Mouse (Mus musculus) thymus, postnatal 25 days (tissue): ENCODE measurements around the gene Atp1a1.

Experiments used
- DNase-seq: peaks from one replicate; pipeline ENCODE4 v3.0.0; 2022

Atp1a1 gene

GRCm38 (mm10) chr3:101604550-101605223, at the start of gene Atp1a1:
Gene Atp1a1, minus strand, starts transcription at chr3:101604684.
- DNase-seq: peak; percentile 99

- DNase-seq: no peak
These were observed 49.0 kb upstream of the Atp1a1 start for GRCm38 (mm10) chr3:101653446-101653845.

GRCm38 (mm10) chr3:101652967-101653366, 48.5 kb upstream of the Atp1a1 start:
- no peak for DNase-seq

- DNase-seq: no peak
These were observed 45.8 kb upstream of the Atp1a1 start for GRCm38 (mm10) chr3:101650328-101650727.

- DNase-seq: no peak
These were observed 44.8 kb upstream of the Atp1a1 start for GRCm38 (mm10) chr3:101649271-101649670.

- peak; percentile 21 for DNase-seq
These were observed 43.8 kb upstream of the Atp1a1 start for GRCm38 (mm10) chr3:101648096-101648793.

- no peak for DNase-seq
These were observed 42.3 kb upstream of the Atp1a1 start for GRCm38 (mm10) chr3:101646806-101647205.

GRCm38 (mm10) chr3:101645569-101646106, 41.2 kb upstream of the Atp1a1 start:
- no peak for DNase-seq

DNA sequence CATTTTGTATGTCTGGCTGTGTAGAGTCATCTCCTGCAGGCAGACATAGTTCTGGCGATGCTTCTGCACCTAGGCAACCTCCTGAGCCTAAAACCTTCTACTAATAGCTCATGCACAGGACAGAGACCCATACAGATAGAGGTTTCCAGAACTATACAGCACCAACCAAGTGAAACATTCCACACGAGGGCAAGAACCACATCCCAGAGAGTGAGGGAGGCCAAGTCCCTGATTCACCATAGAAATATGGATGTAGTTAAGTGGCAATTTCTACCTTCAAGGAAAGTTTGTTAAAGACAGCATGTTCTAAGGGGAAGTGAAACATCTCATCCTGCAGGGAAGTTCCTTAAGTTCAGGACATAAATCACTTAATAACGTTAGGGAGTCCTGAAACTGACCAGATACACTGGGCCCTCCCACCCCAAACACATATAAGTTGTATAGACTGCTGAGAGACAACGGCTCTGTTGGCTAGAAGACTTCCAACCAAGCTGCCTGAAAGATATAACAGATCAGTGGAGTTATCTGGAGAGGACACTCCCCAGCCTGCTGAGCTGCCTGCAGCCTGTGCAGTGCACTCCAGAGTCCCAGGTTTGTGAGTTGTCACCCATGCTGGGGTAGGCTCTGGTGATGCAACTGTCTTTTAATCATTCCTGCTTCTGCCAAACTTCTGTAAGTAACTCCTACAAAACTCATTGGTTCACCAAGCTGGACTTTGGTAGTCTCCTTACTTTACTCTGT, 39.7 kb upstream of the Atp1a1 start:
- no peak for DNase-seq

DNA sequence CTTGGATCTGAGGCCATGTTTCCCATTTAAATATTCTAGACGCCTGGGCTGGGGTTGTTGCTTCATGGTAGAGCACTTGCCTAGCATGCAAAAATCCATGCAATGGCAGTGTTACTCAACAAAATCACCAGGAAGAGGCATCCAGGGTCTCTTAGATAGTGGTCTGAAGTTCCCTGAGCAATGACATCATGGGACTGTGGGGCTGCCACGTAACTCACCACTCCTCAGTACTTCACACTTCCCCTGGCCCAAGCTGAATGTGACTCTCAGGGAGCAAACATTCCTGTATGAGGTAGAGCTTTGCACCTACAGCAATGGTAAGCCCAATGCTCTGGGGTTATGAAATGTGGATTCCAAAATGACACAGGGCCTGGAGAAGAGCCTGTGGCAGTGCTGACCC, 38.8 kb upstream of the Atp1a1 start:
- no peak for DNase-seq

- DNase-seq: no peak
These were observed 33.7 kb upstream of the Atp1a1 start for GRCm38 (mm10) chr3:101638223-101638622.

GRCm38 (mm10) chr3:101636510-101636909, 32.0 kb upstream of the Atp1a1 start:
- DNase-seq: no peak

GRCm38 (mm10) chr3:101636086-101636485, 31.6 kb upstream of the Atp1a1 start:
- DNase-seq: no peak

- no peak for DNase-seq
These were observed 29.8 kb upstream of the Atp1a1 start for GRCm38 (mm10) chr3:101634141-101634900.

DNA sequence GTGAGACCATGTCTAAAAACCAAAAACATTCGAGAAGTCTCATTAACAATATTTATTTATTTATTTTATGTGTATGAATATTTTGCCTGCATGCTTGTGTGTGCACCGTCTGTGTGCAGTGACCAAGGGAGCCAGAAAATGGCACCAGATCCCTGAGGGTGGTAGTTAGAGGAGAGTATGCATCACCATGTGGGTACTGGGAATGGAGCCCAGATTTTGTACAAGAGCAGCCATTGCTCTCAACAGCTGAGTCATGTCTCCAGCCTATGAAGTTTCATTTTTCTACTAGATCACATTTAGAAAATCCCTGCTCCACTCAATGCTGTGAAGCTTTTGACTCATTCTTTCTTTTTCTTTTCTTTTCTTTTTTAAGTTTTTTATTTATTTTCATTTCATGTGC, 23.8 kb upstream of the Atp1a1 start:
- no peak for DNase-seq

DNA sequence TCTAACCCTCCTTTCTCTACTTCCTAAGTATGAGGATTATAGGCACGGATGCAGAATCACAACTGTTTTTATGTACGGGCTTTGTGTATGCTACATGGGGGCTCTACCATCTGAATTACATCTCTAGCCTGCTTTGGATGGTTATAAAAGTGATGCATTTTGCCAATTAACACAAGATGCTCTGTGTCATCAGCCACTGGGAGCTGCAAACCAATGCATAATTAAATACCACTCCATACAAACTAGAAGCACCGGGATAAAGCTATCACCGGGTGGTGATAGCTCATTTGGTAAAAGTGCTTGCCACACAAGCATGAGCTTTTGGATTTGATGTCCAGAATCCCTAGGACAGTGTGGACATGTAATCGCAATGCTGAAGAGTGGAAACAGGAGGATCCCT, 19.8 kb upstream of the Atp1a1 start:
- no peak for DNase-seq

DNA sequence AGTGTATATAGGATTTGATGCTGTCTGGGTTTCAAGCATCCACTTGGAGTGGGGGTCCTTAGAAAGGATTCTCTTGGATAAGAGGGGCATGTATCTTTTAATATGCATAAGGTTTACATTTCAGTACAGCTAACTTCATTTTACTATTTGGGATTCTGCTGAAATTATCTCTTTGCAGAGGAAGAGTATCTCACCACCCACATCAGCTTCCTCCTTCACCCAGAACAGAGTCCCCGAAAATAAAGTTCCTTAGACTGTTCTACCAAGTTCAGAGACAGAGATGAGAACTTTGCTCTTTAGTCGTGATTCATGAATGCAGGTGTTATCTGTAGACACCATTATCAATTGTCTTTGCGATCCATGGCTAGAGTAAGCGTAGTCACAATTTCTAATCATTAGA, 14.5 kb upstream of the Atp1a1 start:
- DNase-seq: no peak

GRCm38 (mm10) chr3:101618505-101618904, 14.0 kb upstream of the Atp1a1 start:
- DNase-seq: no peak

DNA sequence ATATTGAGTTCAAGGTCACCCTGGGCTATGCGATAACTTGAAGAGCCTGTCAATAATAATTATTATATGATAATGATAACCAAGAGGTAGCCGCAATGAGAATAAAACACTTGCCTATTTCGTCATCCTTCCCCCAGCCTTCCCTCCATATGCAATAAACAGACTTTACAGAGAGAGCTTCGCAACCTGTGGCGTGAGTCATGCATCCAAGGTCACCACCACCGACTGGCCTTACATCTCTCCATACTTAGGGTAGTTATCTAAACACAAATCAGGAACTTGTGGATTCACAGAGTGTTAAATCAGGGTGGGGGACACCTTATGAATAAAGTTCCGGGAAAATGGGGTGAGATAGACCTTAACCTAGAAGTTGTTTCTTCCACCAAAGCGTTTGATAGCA, 13.0 kb upstream of the Atp1a1 start:
- DNase-seq: no peak

DNA sequence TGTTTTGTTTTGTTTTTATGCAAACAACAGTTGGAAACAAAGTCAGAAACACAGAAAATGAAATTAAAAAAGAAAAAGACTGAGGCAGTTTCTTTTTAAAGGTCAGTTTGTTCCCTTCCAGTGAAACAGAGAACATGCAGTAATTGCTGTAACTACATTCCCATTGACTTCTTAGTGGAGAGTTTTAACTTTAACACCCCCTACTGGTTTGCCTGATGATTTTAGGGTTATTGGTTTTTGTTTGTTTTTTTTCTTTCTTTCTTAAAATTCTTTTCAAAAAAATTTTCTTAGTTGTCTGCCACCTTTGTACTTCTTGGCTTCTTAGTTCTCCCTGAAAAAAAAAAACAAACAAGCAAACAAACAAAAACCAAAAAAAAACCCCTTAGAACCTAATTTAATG, 12.5 kb upstream of the Atp1a1 start:
- no peak for DNase-seq

GRCm38 (mm10) chr3:101615856-101616255, 11.4 kb upstream of the Atp1a1 start:
- no peak for DNase-seq

- DNase-seq: no peak
These were observed 7.5 kb upstream of the Atp1a1 start for GRCm38 (mm10) chr3:101611813-101612491.
